Mouse (Mus musculus) lung, postnatal 0 days (tissue): ENCODE results near the gene Npas3. TPM values are rescaled to one million over a fixed set of nuclear protein-coding genes. Genes with fewer than 3 reads are reported as not detected.

Experiments used
- ATAC-seq: fragments of 200-750 bp; cut with Nextera tagmentation; 2 replicates; pipeline ENCODE4 v1.8.0; 2017; ENCODE audit warnings: moderate library complexity
- DNase-seq: peaks from one replicate; pipeline ENCODE4 v3.0.0-alpha.2; 2016; ENCODE audit warnings: low spot score
- H3K27ac ChIP-seq: fragments of 300-500 bp; sonication (generic); 2 replicates; pipeline ENCODE4 v1.5.1; 2014; ENCODE audit warnings: antibody characterized with exemption, mild to moderate bottlenecking, low read length, mixed read lengths
- H3K27me3 ChIP-seq: fragments of 300-500 bp; sonication (generic); replicated peaks from 2 replicates; pipeline ENCODE4 v1.6.1; 2014; ENCODE audit warnings: low read length, mixed read lengths; ENCODE audit not compliant: insufficient read depth
- H3K36me3 ChIP-seq: fragments of 300-500 bp; sonication (generic); 2 replicates; pipeline ENCODE4 v1.6.1; 2014; ENCODE audit warnings: low read length, mixed read lengths; ENCODE audit not compliant: insufficient read depth
- H3K4me1 ChIP-seq: fragments of 300-500 bp; sonication (generic); 2 replicates; pipeline ENCODE4 v1.6.1; 2014; ENCODE audit warnings: antibody characterized with exemption, low read depth, low read length, mixed read lengths; ENCODE audit not compliant: insufficient read depth
- H3K4me2 ChIP-seq: fragments of 300-500 bp; sonication (generic); replicated peaks from 2 replicates; pipeline ENCODE4 v1.6.1; 2014; ENCODE audit warnings: low read depth, mild to moderate bottlenecking, low read length, moderate library complexity, mixed read lengths
- H3K4me3 ChIP-seq: fragments of 300-500 bp; sonication (generic); 2 replicates; pipeline ENCODE4 v1.5.1; 2014; ENCODE audit warnings: low read depth, low read length
- H3K9ac ChIP-seq: fragments of 300-500 bp; sonication (generic); replicated peaks from 2 replicates; pipeline ENCODE4 v1.6.1; 2014; ENCODE audit warnings: low read depth, mild to moderate bottlenecking
- H3K9me3 ChIP-seq: fragments of 300-500 bp; sonication (generic); 2 replicates; pipeline ENCODE4 v1.6.1; 2016; ENCODE audit warnings: low read length, mixed read lengths
- CTCF ChIP-seq: IDR thresholded peaks from 2 replicates; pipeline ENCODE4 v1.5.1; 2016; ENCODE audit warnings: antibody characterized with exemption, mild to moderate bottlenecking
- EP300 ChIP-seq: IDR thresholded peaks from 2 replicates; pipeline ENCODE4 v1.6.1; 2016; ENCODE audit warnings: antibody characterized with exemption, mild to moderate bottlenecking, control low read depth
- WGBS: fragments of 180-500 bp; shearing (Covaris S2); extraction: QIAGEN DNeasy Blood & Tissue Kit; methylation state at CpG from one replicate; pipeline ENCODE4 v1.1.7; 2014; 5-methylcytosine and 5-hydroxymethylcytosine counted together
- polyA plus RNA-seq: library from polyadenylated mRNA; unstranded; fragments of >200 nt; fragmentation: Nextera tagmentation; extraction: Ambion mirVana; gene quantifications from 2 replicates; pipeline ENCODE4 v1.2.1, GENCODE M21; 2015

Gene Npas3
- polyA plus RNA-seq, 1 experiment from 2014 or later: 0.17 TPM

DNA sequence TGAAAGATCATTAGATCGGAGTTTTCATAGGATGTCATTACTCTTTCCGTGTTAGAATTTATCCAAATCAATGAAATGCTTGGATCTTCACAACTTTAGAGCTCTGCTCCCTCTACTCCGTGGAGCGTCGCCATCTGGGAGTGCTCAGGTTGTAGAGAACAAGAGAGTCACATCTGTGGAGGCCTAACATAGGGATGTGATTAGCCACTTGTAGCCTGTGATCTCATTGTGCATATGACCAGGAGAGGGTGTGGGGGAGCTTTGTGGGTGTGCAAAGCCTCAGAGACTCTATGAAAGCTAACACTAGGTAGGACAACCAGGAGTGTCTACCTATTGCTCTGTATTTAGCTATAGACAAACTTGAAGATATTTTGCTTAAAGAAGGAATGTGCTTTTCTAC lies 509.9 kb downstream of the Npas3 start:
- 82% methylated on average over 5 of the region's 5 CpGs for WGBS
- Histone ChIP-seq H3K9me3 (no peaks in the 10 kb centered on the region), H3K4me3 (no peak overlapping the region), H3K27me3 (no peaks in the 10 kb centered on the region), H3K36me3 (no peaks in the 10 kb centered on the region), H3K9ac (no peak overlapping the region), H3K4me1 (no peaks in the 10 kb centered on the region), H3K4me2 (no peak overlapping the region), H3K27ac (no peak overlapping the region)
- no peak for DNase-seq
- no peak for ATAC-seq
- TF ChIP-seq EP300 (no peak), CTCF (no peak)

DNA sequence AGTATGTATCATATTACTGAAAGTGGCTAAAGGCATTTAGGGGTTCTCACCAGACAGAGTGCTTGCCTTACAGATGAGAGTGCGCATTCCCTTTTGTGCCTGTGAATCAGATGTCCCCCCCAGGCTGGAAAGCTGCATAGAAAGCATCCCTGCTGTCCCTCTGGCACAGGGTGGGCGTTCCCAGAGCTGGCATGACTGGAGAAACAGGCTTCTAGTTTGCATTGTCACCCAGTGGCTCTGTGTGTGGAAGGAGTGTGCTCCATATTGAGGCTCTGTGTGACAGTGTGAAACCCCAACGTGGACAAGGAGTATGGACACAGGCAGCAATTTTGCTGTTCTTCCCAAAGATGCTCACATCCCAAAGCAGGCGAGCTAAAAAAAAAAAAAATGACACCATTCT lies 515.7 kb downstream of the Npas3 start:
- Histone ChIP-seq H3K4me1 (no peaks in the 10 kb centered on the region), H3K4me2 (no peak overlapping the region), H3K27me3 (no peaks in the 10 kb centered on the region), H3K36me3 (no peaks in the 10 kb centered on the region), H3K9me3 (no peaks in the 10 kb centered on the region), H3K4me3 (no peak overlapping the region), H3K9ac (no peak overlapping the region), H3K27ac (no peak overlapping the region)
- no peak for ATAC-seq
- 68% methylated on average over 4 of the region's 4 CpGs for WGBS
- TF ChIP-seq EP300 (no peak), CTCF (no peak)
- no peak for DNase-seq

DNA sequence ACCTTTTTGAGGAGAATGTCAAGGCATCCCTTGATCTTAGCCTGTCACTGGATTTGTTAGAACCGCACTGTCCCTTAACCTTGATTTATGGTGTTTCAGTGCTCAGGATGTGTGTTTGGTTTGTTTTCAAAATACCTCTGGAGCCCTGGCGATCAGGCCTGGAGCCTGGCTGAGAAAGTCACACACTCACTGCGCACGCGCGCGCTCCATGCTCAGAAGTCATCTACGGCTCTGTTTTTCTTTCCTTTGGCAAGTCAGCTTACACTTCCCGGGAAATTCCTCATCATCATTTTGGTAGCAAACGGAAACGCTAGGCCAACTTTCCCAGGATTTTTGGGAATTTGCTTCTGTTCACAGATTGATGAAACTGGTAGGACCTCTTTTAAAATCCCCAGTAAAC lies 519.9 kb downstream of the Npas3 start:
- Histone ChIP-seq H3K9ac (no peak overlapping the region), H3K27me3 (no peaks in the 10 kb centered on the region), H3K4me2 (no peak overlapping the region), H3K4me3 (no peak overlapping the region), H3K4me1 (no peaks in the 10 kb centered on the region), H3K36me3 (no peaks in the 10 kb centered on the region), H3K9me3 (no peaks in the 10 kb centered on the region), H3K27ac (no peak overlapping the region)
- WGBS: 44% methylated on average over 11 of the region's 11 CpGs
- no peak for TF ChIP-seq CTCF
- TF ChIP-seq EP300: no peak
- ATAC-seq: no peak
- DNase-seq: no peak

DNA sequence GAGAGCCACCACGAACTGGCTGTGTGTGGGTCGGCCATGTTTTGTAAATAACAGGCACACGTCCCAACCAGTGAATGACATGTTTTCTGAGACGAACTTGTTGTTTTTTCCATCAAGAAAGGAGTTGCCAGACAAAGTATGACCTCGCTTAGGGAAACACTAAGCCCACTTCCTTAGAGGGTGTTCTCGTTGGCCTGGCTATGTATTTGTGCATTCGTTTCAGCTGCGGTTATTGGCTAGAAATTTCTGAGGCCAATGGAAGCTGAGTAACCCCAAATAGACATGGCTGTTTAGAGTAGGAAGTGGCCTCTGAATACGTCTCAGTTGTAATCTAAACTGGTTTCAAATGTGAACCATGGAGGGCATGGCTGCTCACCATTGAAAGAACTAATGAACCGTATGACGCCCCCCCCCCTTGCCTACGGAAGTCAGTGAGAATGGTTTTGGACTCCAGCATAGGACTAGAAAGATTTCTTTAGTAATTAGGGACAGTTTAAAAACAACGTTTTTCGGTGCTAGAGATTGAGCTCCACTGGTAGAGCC lies 523.0 kb downstream of the Npas3 start:
- Histone ChIP-seq H3K4me3 (no peak overlapping the region), H3K4me2 (no peak overlapping the region), H3K27me3 (no peaks in the 10 kb centered on the region), H3K4me1 (no peaks in the 10 kb centered on the region), H3K36me3 (no peaks in the 10 kb centered on the region), H3K9me3 (no peaks in the 10 kb centered on the region), H3K9ac (no peak overlapping the region), H3K27ac (no peak overlapping the region)
- ATAC-seq (no peak), DNase-seq (no peak)
- 83% methylated on average over 14 of the region's 14 CpGs for WGBS
- TF ChIP-seq EP300: no peak
- no peak for TF ChIP-seq CTCF

DNA sequence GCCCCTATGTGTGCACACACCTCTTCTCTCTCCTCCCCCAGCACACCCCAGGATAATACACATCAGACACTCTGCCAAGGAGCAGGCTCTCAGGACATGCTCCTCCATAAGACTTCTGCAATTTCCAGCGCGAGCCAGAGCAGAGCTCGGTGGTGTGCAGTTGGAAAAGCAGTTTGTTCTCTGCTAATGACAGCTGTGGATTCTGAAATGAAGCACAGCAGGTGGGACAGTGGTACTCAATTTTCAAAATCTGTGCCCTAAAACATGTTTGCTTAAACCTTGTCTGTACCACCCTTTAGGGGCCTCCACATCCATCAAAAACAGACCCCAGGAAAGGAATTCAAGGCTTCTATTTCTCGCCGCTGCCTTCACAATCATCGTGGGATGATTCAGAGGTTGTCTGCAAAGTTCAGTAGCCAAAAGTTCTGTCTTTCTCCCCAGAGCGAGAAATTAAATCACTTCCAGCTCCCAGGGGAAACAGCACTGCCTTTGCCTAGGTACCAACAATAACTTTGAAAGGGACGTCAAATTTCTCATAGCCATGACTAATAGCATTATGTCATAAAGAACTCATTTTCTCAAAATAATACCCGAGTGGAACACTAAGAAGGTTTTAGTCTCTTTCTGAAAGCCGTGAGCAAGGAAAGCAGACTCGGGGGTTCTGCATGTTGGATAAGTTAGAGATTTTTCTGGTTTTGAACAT lies 533.5 kb downstream of the Npas3 start:
- Histone ChIP-seq H3K9ac (no peak overlapping the region), H3K36me3 (no peaks in the 10 kb centered on the region), H3K9me3 (no peaks in the 10 kb centered on the region), H3K4me2 (no peak overlapping the region), H3K4me3 (no peak overlapping the region), H3K27ac (no peak overlapping the region), H3K4me1 (no peaks in the 10 kb centered on the region), H3K27me3 (no peaks in the 10 kb centered on the region)
- ATAC-seq (no peak), DNase-seq (no peak)
- WGBS: 60% methylated on average over 11 of the region's 11 CpGs
- TF ChIP-seq EP300: no peak
- TF ChIP-seq CTCF: no peak

DNA sequence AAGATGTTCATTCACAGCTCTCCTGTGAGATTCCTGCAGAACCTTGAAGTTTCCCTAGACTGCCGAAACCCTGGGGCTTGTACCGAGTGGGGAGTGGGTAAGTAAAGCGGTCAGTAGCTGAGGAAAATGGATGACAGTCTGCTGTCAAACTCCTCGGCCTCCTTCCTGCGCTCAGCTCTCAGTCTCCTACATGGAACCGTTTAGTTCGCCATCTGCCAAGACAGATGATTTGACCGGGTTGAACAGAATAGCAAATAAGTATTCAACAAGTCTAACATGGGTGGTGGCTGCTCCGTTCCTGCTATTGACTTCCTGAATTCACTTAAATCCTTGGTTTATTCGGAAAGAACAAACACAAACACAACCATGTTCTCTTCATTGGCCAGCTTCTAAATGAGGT lies 541.0 kb downstream of the Npas3 start:
- no peak for TF ChIP-seq CTCF
- TF ChIP-seq EP300: no peak
- 74% methylated on average over 10 of the region's 10 CpGs for WGBS

More for the DNA sequence above, 541.0 kb downstream of the Npas3 start:
- no peak overlapping the region for H3K4me3 ChIP-seq
- no peak overlapping the region for H3K27ac ChIP-seq
- no peaks in the 10 kb centered on the region for H3K4me1 ChIP-seq
- ATAC-seq (no peak), DNase-seq (no peak)
- H3K36me3 ChIP-seq: no peaks in the 10 kb centered on the region
- no peak overlapping the region for H3K9ac ChIP-seq
- H3K9me3 ChIP-seq: no peaks in the 10 kb centered on the region
- H3K4me2 ChIP-seq: no peak overlapping the region
- no peaks in the 10 kb centered on the region for H3K27me3 ChIP-seq
